Mouse (Mus musculus): ENCODE results near the gene Fes. TPM values are rescaled to one million over a fixed set of nuclear protein-coding genes. Genes with fewer than 3 reads are reported as not detected.

Gene Fes
- polyA plus RNA-seq, 1 experiment: 52.8 TPM

DNA sequence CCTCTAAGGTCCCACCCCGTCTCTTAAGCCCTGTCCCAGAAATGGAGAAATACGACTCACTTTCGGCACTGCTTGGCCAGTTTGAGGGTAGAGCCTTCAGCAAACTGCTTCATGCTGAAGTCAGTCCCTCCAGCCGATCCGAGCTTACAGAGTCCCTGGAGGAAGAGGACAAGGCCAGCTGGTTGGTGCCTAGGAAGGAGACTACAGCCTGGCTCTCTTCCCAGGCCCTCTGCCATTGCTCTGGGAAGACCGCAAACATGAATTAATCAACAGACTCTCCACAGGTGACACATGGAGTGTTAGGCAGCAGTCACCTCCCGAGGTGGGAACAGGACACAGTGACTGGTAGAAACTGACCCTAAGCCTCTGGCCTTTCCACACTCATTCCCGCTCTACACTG lies 57.5 kb downstream of the Fes start:
- H3K4me3 ChIP-seq (ENCODE audit: extremely low read depth, insufficient read depth, insufficient read length): no peak overlapping the region
- H3K27ac ChIP-seq (ENCODE audit: insufficient read depth, low read length): no peak overlapping the region
- DNase-seq (ENCODE audit: low read depth in 1 of 2, low spot score in 2 of 2): no peak
- 93% methylated on average over 8 of the region's 8 CpGs for whole genome bisulfite sequencing
- H3K36me3 ChIP-seq (ENCODE audit: control insufficient read depth, insufficient read depth, low read length): peaks cover 67% of the 10 kb centered on the region
- H3K4me1 ChIP-seq (ENCODE audit: control insufficient read depth, insufficient read depth, insufficient read length): no peaks in the 10 kb centered on the region
- no peak for TF ChIP-seq CTCF (IDR thresholded peaks at IDR 0.05; ENCODE audit: extremely low read depth, insufficient read depth, insufficient read length, insufficient replicate concordance)
- no peak for TF ChIP-seq POLR2A (IDR thresholded peaks at IDR 0.05; ENCODE audit: low read depth, low read length)
- H3K27me3 ChIP-seq (ENCODE audit: control insufficient read depth, insufficient read depth, low read length): no peaks in the 10 kb centered on the region

Other genes with a start within 250 kb of the Fes start
- gene Sema4b, start 201.1 kb downstream of the Fes start, polyA plus RNA-seq (2012; rRNA removed): 69.5 and 81.3 TPM in 2 replicates
- gene Cib1, start 155.1 kb downstream of the Fes start, polyA plus RNA-seq (2012; rRNA removed): 117 and 118 TPM in 2 replicates
- gene Gdpgp1, start 155.1 kb downstream of the Fes start, polyA plus RNA-seq (2012; rRNA removed): 3.0 and 3.7 TPM in 2 replicates
- gene Ttll13, start 141.6 kb downstream of the Fes start, polyA plus RNA-seq (2012; rRNA removed): 0.25 and 0.31 TPM in 2 replicates
- 14.9 and 21.5 TPM in 2 replicates for gene Ngrn, start 126.7 kb downstream of the Fes start, polyA plus RNA-seq (2012; rRNA removed)
- gene Vps33b, start 118.3 kb downstream of the Fes start, polyA plus RNA-seq (2012; rRNA removed): 10.4 and 11.0 TPM in 2 replicates
- 12.2 and 15.8 TPM in 2 replicates for gene Prc1, start 93.5 kb downstream of the Fes start, polyA plus RNA-seq (2012; rRNA removed)
- gene Rccd1, start 63.5 kb downstream of the Fes start, polyA plus RNA-seq (2012; rRNA removed): 13.2 and 14.7 TPM in 2 replicates
- 53.7 and 61.8 TPM in 2 replicates for gene Unc45a, start 46.9 kb downstream of the Fes start, polyA plus RNA-seq (2012; rRNA removed)
- gene Hddc3, start 44.8 kb downstream of the Fes start, polyA plus RNA-seq (2012; rRNA removed): 15.5 and 17.8 TPM in 2 replicates
- 98.3 and 115 TPM in 2 replicates for gene Man2a2, start 16.6 kb downstream of the Fes start, polyA plus RNA-seq (2012; rRNA removed)
- gene Furin, start 17.5 kb upstream of the Fes start, polyA plus RNA-seq (2012; rRNA removed): 35.7 and 48.6 TPM in 2 replicates
- 1.1 and 1.6 TPM in 2 replicates for gene Blm, start 147.2 kb upstream of the Fes start, polyA plus RNA-seq (2012; rRNA removed)

All from spleen, adult 2 months (tissue).